Mouse (Mus musculus): Measurements from ENCODE around the gene Ndufaf2.

GRCm38 (mm10) chr13:108127883-108128282 is 30.5 kb downstream of the Ndufaf2 start:
- TF ChIP-seq GATA1 (IDR thresholded peaks at IDR 0.05; ENCODE audit: low read length) (no peak), TAL1 (IDR thresholded peaks at IDR 0.05; ENCODE audit: low read length) (no peak)
